30 mouse cellular contexts compared by ENCODE assay signal in genomic region chr17:24751528-24751927, GRCm38 (mm10). TPM values are rescaled to one million over a fixed set of nuclear protein-coding genes. Genes with fewer than 3 reads are reported as not detected.
DNase-seq lines count a peak whose midpoint lies in the region; ATAC-seq lines count a peak whose summit lies in the region.
"Had no signal": no experiment of that assay in that cellular context is flagged by ENCODE, and none has a peak within 500 bp of the region (broad histone marks: within the 10 kb centered on the region; RNA-seq: fewer than 3 reads in every experiment).

No protein-coding gene starts in this region.

- peaks cover 64% of the 10 kb centered on the region for H3K27me3 ChIP-seq in kidney, embryonic 15.5 days
- H3K27me3 ChIP-seq in embryonic facial prominence, embryonic 13.5 days: peaks cover 59% of the 10 kb centered on the region
- H3K27me3 ChIP-seq in embryonic facial prominence, embryonic 14.5 days (replicated peaks; ENCODE audit: control insufficient read depth, insufficient read depth, low read length): peaks cover 47% of the 10 kb centered on the region
- H3K27me3 ChIP-seq in limb, embryonic 10.5 days (ENCODE audit: low read depth, poor library complexity, severe bottlenecking): peaks cover 74% of the 10 kb centered on the region

- H3K9ac ChIP-seq in kidney, embryonic 15.5 days: no peak overlapping the region
- H3K9ac ChIP-seq in embryonic facial prominence, embryonic 13.5 days: no peak overlapping the region
- H3K9ac ChIP-seq in embryonic facial prominence, embryonic 14.5 days (ENCODE audit: low read depth, low read length): no peak overlapping the region
- H3K9ac ChIP-seq: forebrain, postnatal 0 days; hindbrain, embryonic 13.5 days had no signal

- no peak for ATAC-seq in kidney, embryonic 15.5 days (replicated peaks; ENCODE audit: low FRiP score)
- no peak for ATAC-seq in embryonic facial prominence, embryonic 13.5 days (ENCODE audit: insufficient number of reproducible peaks, insufficient read depth, low FRiP score, low TSS enrichment, low read depth)
- ATAC-seq in embryonic facial prominence, embryonic 14.5 days (ENCODE audit: low read depth): no peak
- ATAC-seq: CD4-positive, CD25-positive, alpha-beta regulatory T cell, adult 4 months; forebrain, embryonic 13.5 days; forebrain, postnatal 0 days; hindbrain, embryonic 16.5 days had no signal

- 0 out of 2 replicates have a peak overlapping the region, but pooled peaks have one; percentile 12 for H3K4me2 ChIP-seq in kidney, embryonic 15.5 days
- peak overlapping the region; percentile 45 for H3K4me2 ChIP-seq in embryonic facial prominence, embryonic 13.5 days
- peak overlapping the region; percentile 18; the same call in 1 of the 2 replicates for H3K4me2 ChIP-seq in embryonic facial prominence, embryonic 14.5 days (ENCODE audit: low read depth, low read length)

- H3K4me1 ChIP-seq in kidney, embryonic 15.5 days: peaks cover 42% of the 10 kb centered on the region
- H3K4me1 ChIP-seq in embryonic facial prominence, embryonic 13.5 days: peaks cover 61% of the 10 kb centered on the region
- H3K4me1 ChIP-seq in embryonic facial prominence, embryonic 14.5 days (ENCODE audit: control insufficient read depth, insufficient read depth, low read length): peaks cover 29% of the 10 kb centered on the region; the same call in 1 of the 2 replicates
- H3K4me1 ChIP-seq in limb, embryonic 10.5 days: peaks cover 44% of the 10 kb centered on the region

- 34% methylated on average over 4 of the region's 4 CpGs for WGBS in kidney, embryonic 15.5 days
- 22% methylated on average over 4 of the region's 4 CpGs for WGBS in embryonic facial prominence, embryonic 13.5 days
- WGBS in embryonic facial prominence, embryonic 14.5 days: 20% methylated on average over 4 of the region's 4 CpGs
- 20% methylated on average over 4 of the region's 4 CpGs for WGBS in limb, embryonic 10.5 days

- no peak overlapping the region for H3K27ac ChIP-seq in kidney, embryonic 15.5 days
- H3K27ac ChIP-seq in embryonic facial prominence, embryonic 13.5 days: 0 out of 2 replicates have a peak overlapping the region, but pooled peaks have one; percentile 5
- no peak overlapping the region for H3K27ac ChIP-seq in embryonic facial prominence, embryonic 14.5 days (replicated peaks; ENCODE audit: low read depth, low read length)
- H3K27ac ChIP-seq in limb, embryonic 10.5 days: no peak overlapping the region
- H3K27ac ChIP-seq: forebrain, embryonic 13.5 days; gastrocnemius, adult 2 months; hindbrain, embryonic 10.5 days; hindbrain, embryonic 13.5 days had no signal

- H3K36me3 ChIP-seq in kidney, embryonic 15.5 days: no peaks in the 10 kb centered on the region
- no peaks in the 10 kb centered on the region for H3K36me3 ChIP-seq in embryonic facial prominence, embryonic 13.5 days
- no peaks in the 10 kb centered on the region for H3K36me3 ChIP-seq in embryonic facial prominence, embryonic 14.5 days (ENCODE audit: control insufficient read depth, insufficient read depth, low read length)
- no peaks in the 10 kb centered on the region for H3K36me3 ChIP-seq in limb, embryonic 10.5 days
- H3K36me3 ChIP-seq: hindbrain, embryonic 10.5 days; hindbrain, embryonic 13.5 days had no signal

- no peak for DNase-seq in kidney, postnatal 10 days
- DNase-seq in embryonic facial prominence, embryonic 14.5 days (ENCODE audit: low spot score): peak; percentile 47
- no peak for DNase-seq in limb, embryonic 10.5 days (ENCODE audit: low spot score)
- no peak for DNase-seq in ovary, postnatal 14 days (ENCODE audit: low spot score)
- DNase-seq in heart, postnatal 4 days: no peak
- no peak for DNase-seq in neural tube, embryonic 10.5 days (ENCODE audit: extremely low spot score, low spot score)
- DNase-seq: adrenal gland, adult 2 months; adrenal gland, postnatal 14 days; cerebellum, adult 11 months; cerebellum, adult 2 months; cerebellum, adult 9-11 months; cerebellum, postnatal 36 days; embryo, embryonic 11 days; forebrain, postnatal 0 days; gastrocnemius, adult 2 months; gastrocnemius, postnatal 14 days; heart, adult 11 months had no signal

- H3K9me3 ChIP-seq in kidney, embryonic 15.5 days (replicated peaks): no peaks in the 10 kb centered on the region
- no peaks in the 10 kb centered on the region for H3K9me3 ChIP-seq in embryonic facial prominence, embryonic 13.5 days
- H3K9me3 ChIP-seq in embryonic facial prominence, embryonic 14.5 days (ENCODE audit: control insufficient read depth, low read length): no peaks in the 10 kb centered on the region
- no peaks in the 10 kb centered on the region for H3K9me3 ChIP-seq in limb, embryonic 10.5 days (replicated peaks)
- H3K9me3 ChIP-seq: forebrain, embryonic 13.5 days; hindbrain, embryonic 10.5 days; hindbrain, embryonic 13.5 days had no signal

- no peak overlapping the region for H3K4me3 ChIP-seq in kidney, embryonic 15.5 days (replicated peaks)
- H3K4me3 ChIP-seq in embryonic facial prominence, embryonic 13.5 days: peak overlapping the region; percentile 10; the same call in 1 of the 2 replicates
- H3K4me3 ChIP-seq in embryonic facial prominence, embryonic 14.5 days (ENCODE audit: low read depth, low read length): no peak overlapping the region
- H3K4me3 ChIP-seq in limb, embryonic 10.5 days: peak overlapping the region; percentile 69; the same call in 1 of the 2 replicates

RNA-seq across cellular contexts. Expression of gene Hs3st6, which starts 1.3 kb away (rescaled TPM):
- 26.0 and 28.4 TPM in 2 replicates for polyA plus RNA-seq in kidney, embryonic 15.5 days (2015; fragmentation: Nextera tagmentation; extraction: Ambion mirVana)
- 17.9 and 21.6 TPM in 2 replicates for polyA plus RNA-seq in embryonic facial prominence, embryonic 13.5 days (2015; fragmentation: Nextera tagmentation; extraction: Ambion mirVana)
- polyA plus RNA-seq in embryonic facial prominence, embryonic 14.5 days (2014; fragmentation: Nextera tagmentation; extraction: Ambion mirVana): 10.1 and 11.7 TPM in 2 replicates
- polyA plus RNA-seq in limb, embryonic 10.5 days (2016; fragmentation: Nextera tagmentation; extraction: Ambion mirVana): 3.2 and 4.2 TPM in 2 replicates
- total RNA-seq in heart, postnatal 4 days (2021): under 1 TPM in 1 of 2 experiments, not detected in 1; 0.20 TPM
- total RNA-seq: gastrocnemius, adult 2 months; gastrocnemius, postnatal 14 days; gastrocnemius, postnatal 4 days; heart, adult 8-10 months; heart, postnatal 25 days; MEL had no signal
- polyA plus RNA-seq: C2C12; CD4-positive, CD25-positive, alpha-beta regulatory T cell, adult 4 months had no signal

RNA-seq across cellular contexts. Expression of gene Msrb1, which starts 15.1 kb away (rescaled TPM):
- 29.9 and 31.8 TPM in 2 replicates for polyA plus RNA-seq in kidney, embryonic 15.5 days (2015; fragmentation: Nextera tagmentation; extraction: Ambion mirVana)
- 27.8 and 27.9 TPM in 2 replicates for polyA plus RNA-seq in embryonic facial prominence, embryonic 13.5 days (2015; fragmentation: Nextera tagmentation; extraction: Ambion mirVana)
- polyA plus RNA-seq in embryonic facial prominence, embryonic 14.5 days (2014; fragmentation: Nextera tagmentation; extraction: Ambion mirVana): 28.7 and 30.3 TPM in 2 replicates
- polyA plus RNA-seq in limb, embryonic 10.5 days (2016; fragmentation: Nextera tagmentation; extraction: Ambion mirVana): 19.9 and 23.6 TPM in 2 replicates
- total RNA-seq in heart, postnatal 4 days (2021): 10 to 100 TPM; 74.4 to 83.3 TPM

RNA-seq across cellular contexts. Expression of gene Rpl3l, which starts 23.9 kb away (rescaled TPM):
- not detected in 2 replicates for polyA plus RNA-seq in kidney, embryonic 15.5 days (2015; fragmentation: Nextera tagmentation; extraction: Ambion mirVana)
- polyA plus RNA-seq in embryonic facial prominence, embryonic 13.5 days (2015; fragmentation: Nextera tagmentation; extraction: Ambion mirVana): not detected in 2 replicates
- polyA plus RNA-seq in embryonic facial prominence, embryonic 14.5 days (2014; fragmentation: Nextera tagmentation; extraction: Ambion mirVana): 0.39 TPM in 1 of 2 replicates, not detected in the other
- polyA plus RNA-seq in limb, embryonic 10.5 days (2016; fragmentation: Nextera tagmentation; extraction: Ambion mirVana): 0.15 TPM in 1 of 2 replicates, not detected in the other
- 10 to 100 TPM; 19.5 TPM for total RNA-seq in heart, postnatal 4 days (2021)
- total RNA-seq: adrenal gland, postnatal 14 days; forebrain, postnatal 0 days had no signal
- polyA plus RNA-seq: adrenal gland, adult 2 months; CD4-positive, CD25-positive, alpha-beta regulatory T cell, adult 4 months; embryonic facial prominence, embryonic 11.5 days; forebrain, embryonic 13.5 days; forebrain, postnatal 0 days; hindbrain, embryonic 10.5 days; hindbrain, embryonic 13.5 days; hindbrain, embryonic 16.5 days had no signal

RNA-seq across cellular contexts. Expression of gene Ndufb10, which starts 27.2 kb away (rescaled TPM):
- 237 and 238 TPM in 2 replicates for polyA plus RNA-seq in kidney, embryonic 15.5 days (2015; fragmentation: Nextera tagmentation; extraction: Ambion mirVana)
- polyA plus RNA-seq in embryonic facial prominence, embryonic 13.5 days (2015; fragmentation: Nextera tagmentation; extraction: Ambion mirVana): 217 and 229 TPM in 2 replicates
- 233 and 267 TPM in 2 replicates for polyA plus RNA-seq in embryonic facial prominence, embryonic 14.5 days (2014; fragmentation: Nextera tagmentation; extraction: Ambion mirVana)
- polyA plus RNA-seq in limb, embryonic 10.5 days (2016; fragmentation: Nextera tagmentation; extraction: Ambion mirVana): 202 and 204 TPM in 2 replicates
- 100 to 1,000 TPM; 684 to 725 TPM for total RNA-seq in heart, postnatal 4 days (2021)

RNA-seq across cellular contexts. Expression of gene Rps2, which starts 33.6 kb away (rescaled TPM):
- polyA plus RNA-seq in kidney, embryonic 15.5 days (2015; fragmentation: Nextera tagmentation; extraction: Ambion mirVana): 1,520 and 1,607 TPM in 2 replicates
- polyA plus RNA-seq in embryonic facial prominence, embryonic 13.5 days (2015; fragmentation: Nextera tagmentation; extraction: Ambion mirVana): 1,313 and 1,443 TPM in 2 replicates
- 1,571 and 1,579 TPM in 2 replicates for polyA plus RNA-seq in embryonic facial prominence, embryonic 14.5 days (2014; fragmentation: Nextera tagmentation; extraction: Ambion mirVana)
- 1,693 and 2,093 TPM in 2 replicates for polyA plus RNA-seq in limb, embryonic 10.5 days (2016; fragmentation: Nextera tagmentation; extraction: Ambion mirVana)
- 100 to 1,000 TPM; 734 to 782 TPM for total RNA-seq in heart, postnatal 4 days (2021)

Comparison
In these comparisons a context has a peak if more than half of its experiments do, and no peak if none do; other contexts are left out.
1. H3K4me3 ChIP-seq: peak in embryonic facial prominence, embryonic 13.5 days (single experiment) and limb, embryonic 10.5 days (single experiment); none in kidney, embryonic 15.5 days (single experiment) and embryonic facial prominence, embryonic 14.5 days (single experiment).
2. Peak in every context shown above with its lines, with median percentiles within 50 percentile points of each other: H3K4me2 ChIP-seq.